ENCODE assay signal across 8 mouse cellular contexts in genomic region chr11:71005046-71005445, GRCm38 (mm10). TPM values are rescaled to one million over a fixed set of nuclear protein-coding genes. Genes with fewer than 3 reads are reported as not detected.
DNase-seq lines count a peak whose midpoint lies in the region; ATAC-seq and TF ChIP-seq lines count a peak whose summit lies in the region.

No protein-coding gene starts in this region.

- H3K4me2 ChIP-seq in hindbrain, embryonic 16.5 days (ENCODE audit: low read length) = peak overlapping the region; percentile 56
- H3K4me2 ChIP-seq in midbrain, postnatal 0 days (ENCODE audit: low read depth, low read length, poor library complexity, severe bottlenecking) = peak overlapping the region; percentile 38

- H3K9ac ChIP-seq in hindbrain, embryonic 16.5 days (ENCODE audit: low read depth, low read length) = no peak overlapping the region
- 0 out of 2 replicates have a peak overlapping the region, but pooled peaks have one; percentile 36 for H3K9ac ChIP-seq in midbrain, postnatal 0 days (replicated peaks; ENCODE audit: low read length, poor library complexity, severe bottlenecking)

- H3K9me3 ChIP-seq in hindbrain, embryonic 16.5 days (ENCODE audit: control insufficient read depth, low read length) = no peaks in the 10 kb centered on the region
- no peaks in the 10 kb centered on the region for H3K9me3 ChIP-seq in midbrain, postnatal 0 days (ENCODE audit: low read length)

- H3K36me3 ChIP-seq in hindbrain, embryonic 16.5 days (ENCODE audit: control insufficient read depth, insufficient read depth, low read length) = peaks cover 18% of the 10 kb centered on the region
- H3K36me3 ChIP-seq in midbrain, postnatal 0 days (ENCODE audit: insufficient read depth, low read length) = peaks cover 16% of the 10 kb centered on the region; the same call in 1 of the 2 replicates

- DNase-seq in layer of hippocampus, adult 2 months (ENCODE audit: low spot score in 2 of 2) = no peak
- DNase-seq in layer of hippocampus, postnatal 36 days = no peak
- DNase-seq in c-Kit-positive CD71-positive TER-119-positive erythroid progenitor cells, embryonic 14.5 days (ENCODE audit: low spot score) = peak; percentile 28
- no peak for DNase-seq in midbrain, postnatal 0 days (ENCODE audit: low spot score)
- DNase-seq in left cerebral cortex, adult 11 months (ENCODE audit: low spot score) = no peak
- no peak for DNase-seq in urinary bladder, postnatal 36 days (ENCODE audit: low spot score in 2 of 2)

- H3K27me3 ChIP-seq in hindbrain, embryonic 16.5 days (replicated peaks; ENCODE audit: control insufficient read depth, insufficient read depth, low read length) = no peaks in the 10 kb centered on the region
- no peaks in the 10 kb centered on the region for H3K27me3 ChIP-seq in midbrain, postnatal 0 days (ENCODE audit: insufficient read depth, low read length)

- peak; percentile 10; the same call in 1 of the 2 replicates for TF ChIP-seq CTCF in layer of hippocampus, adult 2 months (conservative IDR thresholded peaks at IDR 0.05)
- no peak for TF ChIP-seq CTCF in midbrain, postnatal 0 days (IDR thresholded peaks at IDR 0.05)

- no peak for ATAC-seq in hindbrain, embryonic 16.5 days
- ATAC-seq in midbrain, postnatal 0 days (ENCODE audit: low FRiP score) = no peak
- ATAC-seq in megakaryocyte progenitor cell, adult 5-6 weeks (replicated peaks; ENCODE audit: poor library complexity) = no peak

- H3K4me1 ChIP-seq in hindbrain, embryonic 16.5 days (ENCODE audit: control insufficient read depth, insufficient read depth, low read depth, low read length) = peaks cover 13% of the 10 kb centered on the region
- H3K4me1 ChIP-seq in midbrain, postnatal 0 days (ENCODE audit: insufficient read depth, low read length) = peaks cover 9% of the 10 kb centered on the region; the same call in 1 of the 2 replicates

- 55% methylated on average over 5 of the region's 5 CpGs for WGBS in hindbrain, embryonic 16.5 days
- WGBS in midbrain, postnatal 0 days = 52% methylated on average over 5 of the region's 5 CpGs

- H3K4me3 ChIP-seq in layer of hippocampus, adult 2 months = peak overlapping the region; percentile 95
- H3K4me3 ChIP-seq in hindbrain, embryonic 16.5 days (ENCODE audit: low read length) = 0 out of 2 replicates have a peak overlapping the region, but pooled peaks have one; percentile 8
- peak overlapping the region; percentile 71; the same call in 1 of the 2 replicates for H3K4me3 ChIP-seq in midbrain, postnatal 0 days (ENCODE audit: low read depth, low read length)

- H3K27ac ChIP-seq in layer of hippocampus, adult 2 months = peak overlapping the region; percentile 86
- H3K27ac ChIP-seq in hindbrain, embryonic 16.5 days (ENCODE audit: low read depth, low read length) = no peak overlapping the region
- no peak overlapping the region for H3K27ac ChIP-seq in midbrain, postnatal 0 days (ENCODE audit: low read depth, low read length)

RNA-seq across cellular contexts. Expression of gene Dhx33, which starts 0.8 kb away (rescaled TPM):
- total RNA-seq in layer of hippocampus, adult 2 months (2021) = 10 to 100 TPM; 66.7 to 78.8 TPM
- total RNA-seq in layer of hippocampus, postnatal 36 days (2021) = 10 to 100 TPM; 59.0 to 70.6 TPM
- 12.4 and 14.7 TPM in 2 replicates for polyA plus RNA-seq in hindbrain, embryonic 16.5 days (2015; fragmentation: Nextera tagmentation; extraction: Ambion mirVana)
- 24.0 and 30.0 TPM in 2 replicates for total RNA-seq in midbrain, postnatal 0 days (2014; rRNA removed)
- 8.6 and 10.1 TPM in 2 replicates for polyA plus RNA-seq in midbrain, postnatal 0 days (2015; fragmentation: Nextera tagmentation; extraction: Ambion mirVana)
- 19.3 and 23.5 TPM in 2 replicates for total RNA-seq in megakaryocyte progenitor cell, adult 5-6 weeks (2015)
- total RNA-seq in megakaryocyte progenitor cell, adult 5-6 weeks (2017) = 28.4 and 41.3 TPM in 2 replicates

RNA-seq across cellular contexts. Expression of gene Mis12, which starts 14.4 kb away (rescaled TPM):
- total RNA-seq in layer of hippocampus, adult 2 months (2021) = 10 to 100 TPM; 13.7 to 15.5 TPM
- 10 to 100 TPM; 16.6 to 18.1 TPM for total RNA-seq in layer of hippocampus, postnatal 36 days (2021)
- 32.3 and 33.4 TPM in 2 replicates for polyA plus RNA-seq in hindbrain, embryonic 16.5 days (2015; fragmentation: Nextera tagmentation; extraction: Ambion mirVana)
- total RNA-seq in midbrain, postnatal 0 days (2014; rRNA removed) = 7.6 and 11.3 TPM in 2 replicates
- polyA plus RNA-seq in midbrain, postnatal 0 days (2015; fragmentation: Nextera tagmentation; extraction: Ambion mirVana) = 12.7 and 13.1 TPM in 2 replicates
- 26.4 and 30.6 TPM in 2 replicates for total RNA-seq in megakaryocyte progenitor cell, adult 5-6 weeks (2015)
- 32.4 and 40.0 TPM in 2 replicates for total RNA-seq in megakaryocyte progenitor cell, adult 5-6 weeks (2017)

RNA-seq across cellular contexts. Expression of gene Derl2, which starts 14.6 kb away (rescaled TPM):
- total RNA-seq in layer of hippocampus, adult 2 months (2021) = 10 to 100 TPM; 22.6 to 25.5 TPM
- total RNA-seq in layer of hippocampus, postnatal 36 days (2021) = 10 to 100 TPM; 29.9 to 30.9 TPM
- polyA plus RNA-seq in hindbrain, embryonic 16.5 days (2015; fragmentation: Nextera tagmentation; extraction: Ambion mirVana) = 30.9 and 32.9 TPM in 2 replicates
- total RNA-seq in midbrain, postnatal 0 days (2014; rRNA removed) = 27.7 and 48.4 TPM in 2 replicates
- 24.0 and 26.1 TPM in 2 replicates for polyA plus RNA-seq in midbrain, postnatal 0 days (2015; fragmentation: Nextera tagmentation; extraction: Ambion mirVana)
- 30.7 and 33.0 TPM in 2 replicates for total RNA-seq in megakaryocyte progenitor cell, adult 5-6 weeks (2015)
- total RNA-seq in megakaryocyte progenitor cell, adult 5-6 weeks (2017) = 41.4 and 43.5 TPM in 2 replicates

RNA-seq across cellular contexts. Expression of gene C1qbp, which starts 22.2 kb away (rescaled TPM):
- 10 to 100 TPM; 97.1 to 99.5 TPM for total RNA-seq in layer of hippocampus, adult 2 months (2021)
- total RNA-seq in layer of hippocampus, postnatal 36 days (2021) = 100 to 1,000 TPM in 1 of 2 experiments, 10 to 100 TPM in 1; 99.2 to 101 TPM
- polyA plus RNA-seq in hindbrain, embryonic 16.5 days (2015; fragmentation: Nextera tagmentation; extraction: Ambion mirVana) = 179 and 184 TPM in 2 replicates
- 21.9 and 33.2 TPM in 2 replicates for total RNA-seq in midbrain, postnatal 0 days (2014; rRNA removed)
- polyA plus RNA-seq in midbrain, postnatal 0 days (2015; fragmentation: Nextera tagmentation; extraction: Ambion mirVana) = 189 and 194 TPM in 2 replicates
- total RNA-seq in megakaryocyte progenitor cell, adult 5-6 weeks (2015) = 642 and 695 TPM in 2 replicates
- total RNA-seq in megakaryocyte progenitor cell, adult 5-6 weeks (2017) = 113 and 117 TPM in 2 replicates

RNA-seq across cellular contexts. Expression of gene 6330403K07Rik, which starts 28.3 kb away (rescaled TPM):
- 100 to 1,000 TPM; 188 to 197 TPM for total RNA-seq in layer of hippocampus, adult 2 months (2021)
- total RNA-seq in layer of hippocampus, postnatal 36 days (2021) = 100 to 1,000 TPM; 196 to 210 TPM
- 661 and 685 TPM in 2 replicates for polyA plus RNA-seq in hindbrain, embryonic 16.5 days (2015; fragmentation: Nextera tagmentation; extraction: Ambion mirVana)
- total RNA-seq in midbrain, postnatal 0 days (2014; rRNA removed) = 743 and 785 TPM in 2 replicates
- polyA plus RNA-seq in midbrain, postnatal 0 days (2015; fragmentation: Nextera tagmentation; extraction: Ambion mirVana) = 854 and 864 TPM in 2 replicates
- not detected in 2 replicates for total RNA-seq in megakaryocyte progenitor cell, adult 5-6 weeks (2015)
- not detected in 2 replicates for total RNA-seq in megakaryocyte progenitor cell, adult 5-6 weeks (2017)

Comparison
In these comparisons a context has a peak if more than half of its experiments do, and no peak if none do; other contexts are left out.
1. H3K4me3 ChIP-seq: peak in every context shown above with its lines; median percentile 95 in layer of hippocampus, adult 2 months; 71 in midbrain, postnatal 0 days; 8 in hindbrain, embryonic 16.5 days.